Mouse (Mus musculus): ENCODE data around the gene Tcf15.

The Tcf15 gene

GRCm38 (mm10) chr2:152169377-152169776 is 26.0 kb downstream of the Tcf15 start:
- DNase-seq (ENCODE audit: low read depth, low spot score): no peak

- DNase-seq (ENCODE audit: low read depth, low spot score): no peak
Observed at GRCm38 (mm10) chr2:152174861-152175260, 31.5 kb downstream of the Tcf15 start.

- DNase-seq (ENCODE audit: low read depth, low spot score): no peak
Observed at GRCm38 (mm10) chr2:152176659-152177058, 33.3 kb downstream of the Tcf15 start.

- no peak for DNase-seq (ENCODE audit: low read depth, low spot score)
Observed at GRCm38 (mm10) chr2:152177162-152177805, 33.9 kb downstream of the Tcf15 start.

- no peak for DNase-seq (ENCODE audit: low read depth, low spot score)
Observed at GRCm38 (mm10) chr2:152177806-152178170, 34.4 kb downstream of the Tcf15 start.

- no peak for DNase-seq (ENCODE audit: low read depth, low spot score)
Observed at GRCm38 (mm10) chr2:152178345-152178744, 35.0 kb downstream of the Tcf15 start.

GRCm38 (mm10) chr2:152179301-152179700 is 35.9 kb downstream of the Tcf15 start:
- DNase-seq (ENCODE audit: low read depth, low spot score): no peak

- no peak for DNase-seq (ENCODE audit: low read depth, low spot score)
Observed at GRCm38 (mm10) chr2:152180323-152180722, 37.0 kb downstream of the Tcf15 start.

GRCm38 (mm10) chr2:152187132-152187531 is 43.8 kb downstream of the Tcf15 start:
- DNase-seq (ENCODE audit: low read depth, low spot score): no peak

GRCm38 (mm10) chr2:152189213-152189612 is 45.9 kb downstream of the Tcf15 start:
- no peak for DNase-seq (ENCODE audit: low read depth, low spot score)

- DNase-seq (ENCODE audit: low read depth, low spot score): no peak
Observed at GRCm38 (mm10) chr2:152189640-152190039, 46.3 kb downstream of the Tcf15 start.

GRCm38 (mm10) chr2:152190161-152190560 is 46.8 kb downstream of the Tcf15 start:
- DNase-seq (ENCODE audit: low read depth, low spot score): no peak

GRCm38 (mm10) chr2:152192591-152193345 is 49.4 kb downstream of the Tcf15 start:
- DNase-seq (ENCODE audit: low read depth, low spot score): no peak

GRCm38 (mm10) chr2:152193346-152193710 is 50.0 kb downstream of the Tcf15 start:
- DNase-seq (ENCODE audit: low read depth, low spot score): no peak

GRCm38 (mm10) chr2:152194586-152194985 is 51.2 kb downstream of the Tcf15 start:
- DNase-seq (ENCODE audit: low read depth, low spot score): no peak

GRCm38 (mm10) chr2:152196896-152197295 is 53.5 kb downstream of the Tcf15 start:
- no peak for DNase-seq (ENCODE audit: low read depth, low spot score)

- DNase-seq (ENCODE audit: low read depth, low spot score): peak; percentile 65
Observed at GRCm38 (mm10) chr2:152197301-152197712, 53.9 kb downstream of the Tcf15 start.

Data from CD4-positive helper T cell, adult 2 months (primary cell).